In genomic region chr7:111956671-111957070, GRCm38 (mm10) we compare ENCODE assay signal across 17 mouse cellular contexts.
"Had no signal": no experiment of that assay in that cellular context is flagged by ENCODE, and none has a peak within 500 bp of the region (broad histone marks: within the 10 kb centered on the region; RNA-seq: fewer than 3 reads in every experiment).

No protein-coding gene starts in this region.

- H3K36me3 ChIP-seq: limb, embryonic 12.5 days; liver, embryonic 13.5 days; lung, embryonic 15.5 days had no signal

- H3K27ac ChIP-seq: layer of hippocampus, adult 2 months; left cerebral cortex, adult 2 months; limb, embryonic 12.5 days; liver, embryonic 13.5 days; lung, embryonic 15.5 days; macrophage; stomach, postnatal 0 days had no signal

- H3K4me3 ChIP-seq: layer of hippocampus, adult 2 months; left cerebral cortex, adult 2 months; limb, embryonic 12.5 days; liver, embryonic 13.5 days; lung, embryonic 15.5 days; megakaryocyte, embryonic 14.5 days had no signal

- H3K9ac ChIP-seq: limb, embryonic 12.5 days; liver, embryonic 13.5 days; liver, postnatal 0 days; lung, embryonic 15.5 days had no signal

- H3K4me2 ChIP-seq: limb, embryonic 12.5 days; liver, embryonic 13.5 days; lung, embryonic 15.5 days; midbrain, embryonic 11.5 days had no signal

- H3K9me3 ChIP-seq: limb, embryonic 12.5 days; liver, embryonic 13.5 days; lung, embryonic 15.5 days had no signal

- ATAC-seq: liver, postnatal 0 days; midbrain, embryonic 16.5 days had no signal

- H3K4me1 ChIP-seq: limb, embryonic 12.5 days; liver, embryonic 13.5 days; lung, embryonic 15.5 days; megakaryocyte, embryonic 14.5 days had no signal

- H3K27me3 ChIP-seq: limb, embryonic 12.5 days; liver, embryonic 13.5 days; lung, embryonic 15.5 days had no signal

- DNase-seq: kidney, postnatal 10 days; kidney, postnatal 4 days; liver; liver, embryonic 13.5 days; liver, postnatal 0 days; lung, postnatal 14 days; thymus, adult 2 months; thymus, postnatal 25 days had no signal
